Mouse (Mus musculus) heart, postnatal 25 days (tissue): ENCODE measurements around the gene Gm5615. TPM values are rescaled to one million over a fixed set of nuclear protein-coding genes. Genes with fewer than 3 reads are reported as not detected.

Experiments
- DNase-seq: peaks from one replicate; pipeline ENCODE4 v3.0.0; 2022; ENCODE audit warnings: low spot score
- intact Hi-C: fragments of 180-260 bp; cut with DNase I; formaldehyde crosslinking; loops from one replicate; pipeline ENCODE4 v1.15.1; 2025
- total RNA-seq, 2 experiments: library from RNA; stranded (reverse); gene quantifications; 2 replicates each; pipeline ENCODE4 v1.2.3; 2021

Gm5615 gene
- not detected for total RNA-seq

DNA sequence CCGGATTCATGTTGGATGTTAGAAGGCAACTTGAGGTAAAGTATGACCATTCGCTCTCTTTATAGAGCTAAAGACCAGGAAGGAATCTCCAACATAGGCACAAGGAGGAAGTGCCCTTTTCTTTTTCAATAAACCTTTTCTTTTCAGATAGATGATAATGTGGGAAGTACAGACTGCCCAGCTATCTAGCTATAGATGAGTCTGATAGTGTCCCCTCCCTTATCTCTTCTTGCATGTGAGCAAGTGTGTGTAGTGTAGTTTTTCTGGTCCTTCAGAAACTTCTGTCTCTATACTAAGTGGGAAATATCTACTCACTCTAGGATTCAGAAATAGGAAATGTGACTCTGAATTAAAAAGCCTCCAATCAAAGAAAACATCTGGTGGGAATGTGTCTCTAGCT, at the start of gene Gm5615:
TSS of gene Gm5615 (minus strand) at position 101 of the 400 bp plus-strand sequence.
- intact Hi-C loops, result no loop called here
- no peak for DNase-seq

DNA sequence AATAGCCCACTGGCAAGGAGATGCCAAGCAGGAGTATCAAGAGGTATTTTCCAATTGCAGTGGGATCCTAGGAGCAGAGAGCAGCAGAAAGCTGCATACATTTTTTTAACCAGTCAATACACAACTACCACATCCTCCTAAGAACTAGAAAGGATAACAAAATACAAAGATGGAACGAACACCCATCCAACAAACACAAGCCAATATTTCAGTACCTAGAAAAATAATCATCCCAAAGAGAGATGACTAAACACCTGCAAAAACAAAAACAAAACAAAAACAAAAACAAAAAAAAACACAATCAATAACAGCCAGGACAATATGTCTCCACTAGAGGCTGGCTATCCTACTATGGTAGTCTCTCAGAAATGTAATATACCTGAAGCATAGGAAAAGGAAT, 40.8 kb upstream of the Gm5615 start, which contains the start of gene Gm17689:
TSS of gene Gm17689 (minus strand) at position 101 of the 400 bp plus-strand sequence.
- intact Hi-C loops, result no loop called here
- DNase-seq, result no peak

DNA sequence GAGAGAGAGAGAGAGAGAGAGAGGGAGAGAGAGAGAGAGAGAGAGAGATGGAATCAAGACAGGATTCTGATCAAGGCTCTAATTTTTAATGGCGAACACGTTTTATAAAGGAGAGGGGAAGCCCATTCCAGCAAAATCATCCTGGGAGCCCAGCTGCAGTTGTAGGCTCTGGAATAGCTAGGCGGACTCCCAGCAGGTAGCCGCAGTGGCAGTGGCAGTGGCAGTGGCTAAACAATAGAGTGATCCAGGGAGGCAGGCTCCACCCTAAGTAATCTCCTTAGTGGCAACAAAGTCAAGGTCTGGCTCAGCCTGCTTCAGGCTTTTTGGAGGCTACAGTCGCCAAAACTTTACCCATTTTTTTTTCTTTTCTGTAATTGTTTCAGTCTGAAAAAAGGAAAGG, 37.6 kb downstream of the Gm5615 start:
- intact Hi-C loops, result no loop called here
- DNase-seq, result no peak

- intact Hi-C loops, result no loop called here
- no peak for DNase-seq
Measured at GRCm38 (mm10) chr9:36495824-36496223, 45.9 kb downstream of the Gm5615 start.

GRCm38 (mm10) chr9:36494501-36495220, 47.1 kb downstream of the Gm5615 start:
- DNase-seq, result no peak
- intact Hi-C loops, result no loop called here

Other genes starting within 250 kb of the Gm5615 start
- not detected for gene Gm7257, start 110.1 kb downstream of the Gm5615 start, total RNA-seq
- gene Gm9513, start 66.3 kb downstream of the Gm5615 start, total RNA-seq, result not detected
- gene Gm17689, start 40.7 kb upstream of the Gm5615 start, total RNA-seq, result not detected
- not detected for gene A630095E13Rik, start 101.4 kb upstream of the Gm5615 start, total RNA-seq
- not detected for gene Acrv1, start 151.3 kb upstream of the Gm5615 start, total RNA-seq
- under 1 TPM; 0.60 to 0.89 TPM for gene Chek1, start 185.1 kb upstream of the Gm5615 start, total RNA-seq
- gene Stt3a, start 225.7 kb upstream of the Gm5615 start, total RNA-seq, result 10 to 100 TPM; 67.8 to 74.5 TPM